Mouse (Mus musculus) stomach, postnatal 0 days (tissue): Measurements from ENCODE around the gene Aqp11.

ENCODE experiments used
- CTCF ChIP-seq: IDR thresholded peaks from 2 replicates; pipeline ENCODE4 v1.5.1; 2016; ENCODE audit warnings: antibody characterized with exemption, low read depth, mild to moderate bottlenecking, moderate library complexity
- EP300 ChIP-seq: optimal IDR thresholded peaks from 2 replicates; pipeline ENCODE3; 2016; ENCODE audit warnings: antibody characterized with exemption

GRCm38 (mm10) chr7:97770841-97771620 is 32.9 kb upstream of the Aqp11 start:
- TF ChIP-seq EP300 (no peak), CTCF (no peak)
